Mouse (Mus musculus) adrenal gland, adult 8-10 months (tissue): ENCODE data around the gene Cdr2l. TPM values are rescaled to one million over a fixed set of nuclear protein-coding genes. Genes with fewer than 3 reads are reported as not detected.

ENCODE experiments used
- total RNA-seq, 4 experiments: library from RNA; stranded (reverse); gene quantifications; 2 replicates each; pipeline ENCODE4 v1.2.4; 2022

Gene Cdr2l
- total RNA-seq, 4 experiments from 2014 or later, result 60.6 to 118 (median 71.9) TPM

Other genes starting within 250 kb of the Cdr2l start
- 1 to 10 TPM in 3 of 4 experiments, under 1 TPM in 1; 0.95 to 1.9 (median 1.4) TPM for gene Cd300lf, start 247.9 kb upstream of the Cdr2l start, total RNA-seq
- gene Slc9a3r1, start 218.6 kb upstream of the Cdr2l start, total RNA-seq, result 10 to 100 TPM; 21.0 to 25.6 (median 22.2) TPM
- 10 to 100 TPM; 24.8 to 34.0 (median 27.3) TPM for gene Tmem104, start 194.4 kb upstream of the Cdr2l start, total RNA-seq
- gene Nat9, start 194.1 kb upstream of the Cdr2l start, total RNA-seq, result 10 to 100 TPM; 29.0 to 32.1 (median 30.3) TPM
- 10 to 100 TPM in 2 of 4 experiments, 1 to 10 TPM in 2; 2.2 to 32.8 (median 13.6) TPM for gene Grin2c, start 114.7 kb upstream of the Cdr2l start, total RNA-seq
- gene Fdxr, start 104.9 kb upstream of the Cdr2l start, total RNA-seq, result 1,000 to 10,000 TPM; 1,501 to 2,268 (median 1,689) TPM
- gene Fads6, start 84.3 kb upstream of the Cdr2l start, total RNA-seq, result 100 to 1,000 TPM in 2 of 4 experiments, 10 to 100 TPM in 2; 43.3 to 117 (median 82.2) TPM
- not detected for gene Otop2, start 74.8 kb upstream of the Cdr2l start, total RNA-seq
- gene Ush1g, start 59.9 kb upstream of the Cdr2l start, total RNA-seq, result 1 to 10 TPM in 2 of 4 experiments, under 1 TPM in 2; 0.52 to 2.3 (median 1.1) TPM
- not detected for gene Otop3, start 47.2 kb upstream of the Cdr2l start, total RNA-seq
- 10 to 100 TPM; 17.7 to 46.8 (median 42.6) TPM for gene Hid1, start 14.2 kb upstream of the Cdr2l start, total RNA-seq
- 100 to 1,000 TPM; 157 to 179 (median 160) TPM for gene Mrpl58, start 21.8 kb downstream of the Cdr2l start, total RNA-seq
- 100 to 1,000 TPM; 440 to 566 (median 519) TPM for gene Atp5h, start 38.0 kb downstream of the Cdr2l start, total RNA-seq
- gene Kctd2, start 38.2 kb downstream of the Cdr2l start, total RNA-seq, result 10 to 100 TPM; 53.5 to 97.0 (median 65.5) TPM
- gene Trim80, start 58.6 kb downstream of the Cdr2l start, total RNA-seq, result not detected
- gene Slc16a5, start 80.6 kb downstream of the Cdr2l start, total RNA-seq, result under 1 TPM in 1 of 4 experiments, not detected in 3; 0.21 TPM
- 10 to 100 TPM in 3 of 4 experiments, 1 to 10 TPM in 1; 8.6 to 11.7 (median 11.2) TPM for gene Armc7, start 93.8 kb downstream of the Cdr2l start, total RNA-seq
- 100 to 1,000 TPM; 119 to 222 (median 142) TPM for gene Nt5c, start 109.9 kb downstream of the Cdr2l start, total RNA-seq
- 100 to 1,000 TPM in 1 of 4 experiments, 10 to 100 TPM in 3; 86.2 to 109 (median 94.4) TPM for gene Jpt1, start 132.5 kb downstream of the Cdr2l start, total RNA-seq
- 100 to 1,000 TPM; 220 to 285 (median 257) TPM for gene Sumo2, start 154.4 kb downstream of the Cdr2l start, total RNA-seq
- 10 to 100 TPM; 46.5 to 61.0 (median 53.9) TPM for gene Nup85, start 182.5 kb downstream of the Cdr2l start, total RNA-seq
- 100 to 1,000 TPM in 1 of 4 experiments, 10 to 100 TPM in 3; 82.0 to 110 (median 92.1) TPM for gene Mrps7, start 222.0 kb downstream of the Cdr2l start, total RNA-seq
- 10 to 100 TPM; 20.3 to 52.7 (median 37.8) TPM for gene Gga3, start 222.1 kb downstream of the Cdr2l start, total RNA-seq
- gene Mif4gd, start 231.1 kb downstream of the Cdr2l start, total RNA-seq, result 100 to 1,000 TPM; 101 to 135 (median 121) TPM
- 10 to 100 TPM; 59.5 to 94.1 (median 91.2) TPM for gene Slc25a19, start 246.4 kb downstream of the Cdr2l start, total RNA-seq